Mouse (Mus musculus): ENCODE measurements around the gene Tlr2. TPM values are rescaled to one million over a fixed set of nuclear protein-coding genes. Genes with fewer than 3 reads are reported as not detected.

Tlr2 gene
- total and polyA plus RNA-seq, 3 experiments = not detected

DNA sequence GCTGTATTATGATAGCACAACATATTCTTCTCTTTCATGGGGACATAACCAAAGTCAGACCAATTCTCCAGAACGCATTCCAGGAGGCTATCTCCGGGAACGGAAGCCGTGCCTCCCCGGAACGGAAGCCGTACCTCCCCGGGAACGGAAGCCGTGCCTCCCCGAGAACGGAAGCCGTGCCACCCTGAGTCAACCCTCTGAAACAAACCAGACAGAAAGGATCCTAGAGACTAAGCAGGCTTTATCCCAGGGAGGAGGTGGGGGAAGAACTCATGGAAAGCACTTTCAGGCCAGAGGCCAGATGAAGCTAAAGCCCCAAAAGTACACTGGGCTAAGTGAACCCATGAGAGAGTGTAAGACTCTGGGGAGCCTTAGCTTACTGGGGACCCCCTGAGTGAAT is 16.1 kb upstream of the Tlr2 start:
- H3K36me3 ChIP-seq (ENCODE audit: control insufficient read depth in 1 of 2, insufficient read depth in 2 of 2, low read length in 2 of 2) = no peaks in the 10 kb centered on the region
- no peak overlapping the region for H3K4me3 ChIP-seq (ENCODE audit: control insufficient read depth in 1 of 2, insufficient read depth in 1 of 2, low read depth in 2 of 2, low read length in 2 of 2)
- no peak for DNase-seq (ENCODE audit: low read depth, low spot score)
- no peaks in the 10 kb centered on the region for H3K4me1 ChIP-seq (ENCODE audit: control insufficient read depth in 1 of 2, insufficient read depth in 2 of 2, low read length in 2 of 2)
- H3K27ac ChIP-seq (ENCODE audit: control insufficient read depth, low read depth, low read length) = no peak overlapping the region
- no peaks in the 10 kb centered on the region for H3K9me3 ChIP-seq (replicated peaks; ENCODE audit: insufficient read depth, low read length)
- no peak overlapping the region for H3K9ac ChIP-seq (ENCODE audit: control insufficient read depth, low read depth, low read length, poor library complexity, severe bottlenecking)
- H3K27me3 ChIP-seq (ENCODE audit: control insufficient read depth in 1 of 2, insufficient read depth in 2 of 2, low read length in 2 of 2) = no peaks in the 10 kb centered on the region; a peak in 1 of 4 replicates
- no peaks in the 10 kb centered on the region for H3K79me2 ChIP-seq (ENCODE audit: control insufficient read depth, insufficient read depth, low read length, poor library complexity)
- no peak for TF ChIP-seq TAL1 (IDR thresholded peaks at IDR 0.05; ENCODE audit: low read length)
- TF ChIP-seq ZMIZ1 (IDR thresholded peaks at IDR 0.05; ENCODE audit: low read depth, low read length) = no peak
- TF ChIP-seq RAD21 (IDR thresholded peaks at IDR 0.05; ENCODE audit: low read depth, low read length) = no peak
- TF ChIP-seq RCOR1 (IDR thresholded peaks at IDR 0.05; ENCODE audit: low read depth, low read length) = no peak
- TF ChIP-seq POLR2AphosphoS2 (IDR thresholded peaks at IDR 0.05; ENCODE audit: low read length) = no peak
- TF ChIP-seq USF1 (IDR thresholded peaks at IDR 0.05; ENCODE audit: low read depth, low read length) = no peak
- no peak for TF ChIP-seq SIN3A (IDR thresholded peaks at IDR 0.05; ENCODE audit: low read length)
- TF ChIP-seq ZC3H11A (IDR thresholded peaks at IDR 0.05; ENCODE audit: low read depth, low read length) = no peak
- TF ChIP-seq UBTF (IDR thresholded peaks at IDR 0.05; ENCODE audit: borderline replicate concordance, insufficient read depth, low read depth, low read length) = no peak
- no peak for TF ChIP-seq MXI1 (IDR thresholded peaks at IDR 0.05; ENCODE audit: low read depth, low read length)
- TF ChIP-seq EP300 (IDR thresholded peaks at IDR 0.05; ENCODE audit: low read depth in 1 of 2, low read length in 2 of 2) = no peak
- no peak for TF ChIP-seq JUND (IDR thresholded peaks at IDR 0.05; ENCODE audit: low read depth, low read length)
- TF ChIP-seq MAZ (IDR thresholded peaks at IDR 0.05; ENCODE audit: low read depth, low read length) = no peak
- TF ChIP-seq GATA1 (IDR thresholded peaks at IDR 0.05; ENCODE audit: low read depth, low read length) = no peak
- TF ChIP-seq MYC (IDR thresholded peaks at IDR 0.05; ENCODE audit: low read depth, low read length) = no peak

DNA sequence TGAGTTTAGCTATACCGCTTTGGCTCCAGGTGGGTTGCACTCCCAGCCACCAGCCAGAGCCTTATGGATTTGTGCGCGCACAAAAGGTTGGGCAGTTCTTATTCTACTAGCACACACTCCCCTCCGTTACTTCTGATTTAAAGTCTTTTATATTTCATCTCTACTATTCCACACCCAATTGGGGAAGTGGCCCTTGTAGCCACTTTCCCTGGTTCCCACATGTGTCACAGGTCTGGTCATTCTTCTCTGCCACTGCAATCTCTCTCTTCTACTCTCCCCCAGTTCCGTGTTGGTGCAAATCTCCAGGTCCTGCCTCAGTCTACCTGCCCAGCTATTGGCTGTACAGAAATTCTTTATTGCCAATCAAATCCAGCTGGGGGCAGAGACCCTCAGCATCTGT is 14.1 kb upstream of the Tlr2 start:
- Histone ChIP-seq H3K27me3 (ENCODE audit: control insufficient read depth in 1 of 2, insufficient read depth in 2 of 2, low read length in 2 of 2) (no peaks in the 10 kb centered on the region; a peak in 1 of 4 replicates), H3K27ac (ENCODE audit: control insufficient read depth, low read depth, low read length) (no peak overlapping the region), H3K79me2 (ENCODE audit: control insufficient read depth, insufficient read depth, low read length, poor library complexity) (no peaks in the 10 kb centered on the region), H3K9ac (ENCODE audit: control insufficient read depth, low read depth, low read length, poor library complexity, severe bottlenecking) (no peak overlapping the region), H3K9me3 (replicated peaks; ENCODE audit: insufficient read depth, low read length) (no peaks in the 10 kb centered on the region), H3K4me3 (ENCODE audit: control insufficient read depth in 1 of 2, insufficient read depth in 1 of 2, low read depth in 2 of 2, low read length in 2 of 2) (no peak overlapping the region), H3K36me3 (ENCODE audit: control insufficient read depth in 1 of 2, insufficient read depth in 2 of 2, low read length in 2 of 2) (no peaks in the 10 kb centered on the region), H3K4me1 (ENCODE audit: control insufficient read depth in 1 of 2, insufficient read depth in 2 of 2, low read length in 2 of 2) (no peaks in the 10 kb centered on the region)
- DNase-seq (ENCODE audit: low read depth, low spot score) = no peak
- no peak for TF ChIP-seq MYB (IDR thresholded peaks at IDR 0.05; ENCODE audit: low read depth, low read length)
- no peak for TF ChIP-seq TCF12 (IDR thresholded peaks at IDR 0.05; ENCODE audit: low read depth, low read length)
- TF ChIP-seq NELFE (IDR thresholded peaks at IDR 0.05; ENCODE audit: low read depth, low read length) = no peak
- TF ChIP-seq KAT2A (conservative IDR thresholded peaks at IDR 0.05; ENCODE audit: low read depth, low read length) = no peak
- TF ChIP-seq POLR2AphosphoS5 (IDR thresholded peaks at IDR 0.05; ENCODE audit: borderline replicate concordance, low read depth, low read length) = no peak
- TF ChIP-seq ZMIZ1 (IDR thresholded peaks at IDR 0.05; ENCODE audit: low read depth, low read length) = no peak
- no peak for TF ChIP-seq RCOR1 (IDR thresholded peaks at IDR 0.05; ENCODE audit: low read depth, low read length)
- TF ChIP-seq RAD21 (IDR thresholded peaks at IDR 0.05; ENCODE audit: low read depth, low read length) = no peak
- TF ChIP-seq CHD2 (IDR thresholded peaks at IDR 0.05; ENCODE audit: low read length) = no peak
- TF ChIP-seq E2F4 (IDR thresholded peaks at IDR 0.05; ENCODE audit: borderline replicate concordance, low read depth, low read length) = no peak
- TF ChIP-seq ZKSCAN1 (IDR thresholded peaks at IDR 0.05; ENCODE audit: low read depth, low read length) = no peak
- no peak for TF ChIP-seq MXI1 (IDR thresholded peaks at IDR 0.05; ENCODE audit: low read depth, low read length)
- no peak for TF ChIP-seq GATA1 (IDR thresholded peaks at IDR 0.05; ENCODE audit: low read depth, low read length)

Measured in MEL (cell line).